Mouse (Mus musculus) embryonic facial prominence, embryonic 14.5 days (tissue): ENCODE measurements around the gene Slc35f1. TPM values are rescaled to one million over a fixed set of nuclear protein-coding genes. Genes with fewer than 3 reads are reported as not detected.

Experiments
- ATAC-seq: fragments of 200-750 bp; cut with Nextera tagmentation; 2 replicates; pipeline ENCODE4 v1.8.0; 2017; ENCODE audit warnings: low read depth, moderate number of reproducible peaks, moderate TSS enrichment
- DNase-seq: peaks from one replicate; pipeline ENCODE4 v3.0.0-alpha.2; 2015; ENCODE audit warnings: low spot score
- H3K27ac ChIP-seq: fragments of 300-500 bp; sonication (generic); replicated peaks from 2 replicates; pipeline ENCODE4 v1.5.1; 2014; ENCODE audit warnings: low read depth, mild to moderate bottlenecking, low read length, moderate library complexity
- H3K27me3 ChIP-seq: fragments of 300-500 bp; sonication (generic); replicated peaks from 2 replicates; pipeline ENCODE4 v1.6.1; 2014; ENCODE audit warnings: low read length; ENCODE audit not compliant: control insufficient read depth, insufficient read depth
- H3K36me3 ChIP-seq: fragments of 300-500 bp; sonication (generic); 2 replicates; pipeline ENCODE4 v1.6.1; 2014; ENCODE audit warnings: low read length, mixed read lengths; ENCODE audit not compliant: control insufficient read depth, insufficient read depth
- H3K4me1 ChIP-seq: fragments of 300-500 bp; sonication (generic); 2 replicates; pipeline ENCODE4 v1.6.1; 2014; ENCODE audit warnings: antibody characterized with exemption, low read length; ENCODE audit not compliant: control insufficient read depth, insufficient read depth
- H3K4me2 ChIP-seq: fragments of 300-500 bp; sonication (generic); 2 replicates; pipeline ENCODE4 v1.6.1; 2014; ENCODE audit warnings: low read depth, mild to moderate bottlenecking, low read length, moderate library complexity, mixed read lengths
- H3K4me3 ChIP-seq: fragments of 300-500 bp; sonication (generic); 2 replicates; pipeline ENCODE4 v1.5.1; 2014; ENCODE audit warnings: low read depth, mild to moderate bottlenecking, low read length
- H3K9ac ChIP-seq: fragments of 300-500 bp; sonication (generic); 2 replicates; pipeline ENCODE4 v1.6.1; 2014; ENCODE audit warnings: low read depth, mild to moderate bottlenecking, low read length, moderate library complexity, mixed read lengths
- H3K9me3 ChIP-seq: fragments of 300-500 bp; sonication (generic); 2 replicates; pipeline ENCODE4 v1.6.1; 2016; ENCODE audit warnings: low read length; ENCODE audit not compliant: control insufficient read depth
- WGBS: fragments of 180-500 bp; shearing (Covaris S2); extraction: QIAGEN DNeasy Blood & Tissue Kit; methylation state at CpG from one replicate; pipeline ENCODE4 v1.1.7; 2014; 5-methylcytosine and 5-hydroxymethylcytosine counted together
- polyA plus RNA-seq: library from polyadenylated mRNA; unstranded; fragments of >200 nt; fragmentation: Nextera tagmentation; extraction: Ambion mirVana; gene quantifications from 2 replicates; pipeline ENCODE4 v1.2.1, GENCODE M21; 2014

Gene Slc35f1
- polyA plus RNA-seq, 1 experiment from 2014 or later = 4.3 TPM

GRCm38 (mm10) chr10:52715146-52715545 lies 24.8 kb downstream of the Slc35f1 start:
- Histone ChIP-seq H3K4me1 (no peaks in the 10 kb centered on the region), H3K4me2 (no peak overlapping the region), H3K36me3 (no peaks in the 10 kb centered on the region), H3K27me3 (no peaks in the 10 kb centered on the region), H3K27ac (no peak overlapping the region), H3K4me3 (no peak overlapping the region), H3K9ac (no peak overlapping the region), H3K9me3 (no peaks in the 10 kb centered on the region)
- no peak for DNase-seq
- ATAC-seq = no peak
- 87% methylated on average over 4 of the region's 4 CpGs for WGBS

GRCm38 (mm10) chr10:52718199-52718917 lies 28.0 kb downstream of the Slc35f1 start:
- Histone ChIP-seq H3K9ac (no peak overlapping the region), H3K4me1 (no peaks in the 10 kb centered on the region), H3K36me3 (no peaks in the 10 kb centered on the region), H3K9me3 (no peaks in the 10 kb centered on the region), H3K4me3 (no peak overlapping the region), H3K27ac (no peak overlapping the region), H3K4me2 (no peak overlapping the region), H3K27me3 (no peaks in the 10 kb centered on the region)
- ATAC-seq (peak; percentile 67; the same call in 1 of the 2 replicates), DNase-seq (peak; percentile 23)
- WGBS = 93% methylated on average over 1 of the region's 1 CpGs

GRCm38 (mm10) chr10:52726674-52727073 lies 36.3 kb downstream of the Slc35f1 start:
- ATAC-seq = no peak
- 90% methylated on average over 5 of the region's 5 CpGs for WGBS

GRCm38 (mm10) chr10:52742671-52743379 lies 52.5 kb downstream of the Slc35f1 start:
- 13% methylated on average over 9 of the region's 10 CpGs for WGBS
- peaks cover 5% of the 10 kb centered on the region; the same call in 1 of the 2 replicates for H3K4me1 ChIP-seq
- no peaks in the 10 kb centered on the region for H3K9me3 ChIP-seq
- peak overlapping the region; percentile 7; the same call in 1 of the 2 replicates for H3K4me2 ChIP-seq
- no peak overlapping the region for H3K4me3 ChIP-seq
- no peak overlapping the region for H3K27ac ChIP-seq
- H3K36me3 ChIP-seq = no peaks in the 10 kb centered on the region
- H3K9ac ChIP-seq = no peak overlapping the region
- H3K27me3 ChIP-seq = no peaks in the 10 kb centered on the region
- ATAC-seq (peak; percentile 99), DNase-seq (peak; percentile 95)

More at GRCm38 (mm10) chr10:52726674-52727073, 36.3 kb downstream of the Slc35f1 start:
- Histone ChIP-seq H3K36me3 (no peaks in the 10 kb centered on the region), H3K27me3 (no peaks in the 10 kb centered on the region), H3K9me3 (no peaks in the 10 kb centered on the region), H3K4me2 (no peak overlapping the region), H3K4me3 (no peak overlapping the region), H3K4me1 (no peaks in the 10 kb centered on the region), H3K27ac (no peak overlapping the region), H3K9ac (no peak overlapping the region)
- no peak for DNase-seq

- Histone ChIP-seq H3K4me3 (no peak overlapping the region), H3K27ac (no peak overlapping the region), H3K27me3 (no peaks in the 10 kb centered on the region), H3K4me1 (peaks cover 5% of the 10 kb centered on the region; the same call in 1 of the 2 replicates), H3K36me3 (no peaks in the 10 kb centered on the region), H3K9ac (no peak overlapping the region), H3K4me2 (no peak overlapping the region), H3K9me3 (no peaks in the 10 kb centered on the region)
- no peak for ATAC-seq
- 74% methylated on average over 3 of the region's 3 CpGs for WGBS
- no peak for DNase-seq
Measured at GRCm38 (mm10) chr10:52743831-52744230, 53.5 kb downstream of the Slc35f1 start.

- WGBS = 80% methylated on average over 4 of the region's 4 CpGs
- peaks cover 3% of the 10 kb centered on the region; the same call in 1 of the 2 replicates for H3K4me1 ChIP-seq
- H3K27me3 ChIP-seq = no peaks in the 10 kb centered on the region
- H3K4me2 ChIP-seq = no peak overlapping the region
- H3K4me3 ChIP-seq = no peak overlapping the region
- H3K27ac ChIP-seq = no peak overlapping the region
- DNase-seq (no peak), ATAC-seq (no peak)
- no peak overlapping the region for H3K9ac ChIP-seq
- H3K36me3 ChIP-seq = no peaks in the 10 kb centered on the region
- H3K9me3 ChIP-seq = no peaks in the 10 kb centered on the region
Measured at GRCm38 (mm10) chr10:52748028-52748597, 57.8 kb downstream of the Slc35f1 start.

- Histone ChIP-seq H3K27ac (no peak overlapping the region), H3K9me3 (no peaks in the 10 kb centered on the region), H3K9ac (no peak overlapping the region), H3K4me2 (no peak overlapping the region), H3K4me3 (no peak overlapping the region), H3K4me1 (no peaks in the 10 kb centered on the region), H3K27me3 (no peaks in the 10 kb centered on the region), H3K36me3 (no peaks in the 10 kb centered on the region)
- 66% methylated on average over 13 of the region's 13 CpGs for WGBS
- no peak for DNase-seq
- no peak for ATAC-seq
Measured at GRCm38 (mm10) chr10:52755949-52756679, 65.8 kb downstream of the Slc35f1 start.

GRCm38 (mm10) chr10:52757496-52758260 lies 67.3 kb downstream of the Slc35f1 start:
- Histone ChIP-seq H3K27ac (no peak overlapping the region), H3K27me3 (no peaks in the 10 kb centered on the region), H3K36me3 (no peaks in the 10 kb centered on the region), H3K9ac (no peak overlapping the region), H3K4me1 (no peaks in the 10 kb centered on the region), H3K4me3 (no peak overlapping the region), H3K9me3 (no peaks in the 10 kb centered on the region), H3K4me2 (no peak overlapping the region)
- DNase-seq (no peak), ATAC-seq (no peak)
- 81% methylated on average over 4 of the region's 4 CpGs for WGBS
